Mouse (Mus musculus) thymus, postnatal 36 days (tissue): ENCODE data around the gene Pcnx2.

Experiments used
- DNase-seq, 2 experiments: peaks; one replicate each; pipeline ENCODE4 v3.0.0; 2022; ENCODE audit warnings: mixed read lengths in 2 of 2

Gene Pcnx2

DNA sequence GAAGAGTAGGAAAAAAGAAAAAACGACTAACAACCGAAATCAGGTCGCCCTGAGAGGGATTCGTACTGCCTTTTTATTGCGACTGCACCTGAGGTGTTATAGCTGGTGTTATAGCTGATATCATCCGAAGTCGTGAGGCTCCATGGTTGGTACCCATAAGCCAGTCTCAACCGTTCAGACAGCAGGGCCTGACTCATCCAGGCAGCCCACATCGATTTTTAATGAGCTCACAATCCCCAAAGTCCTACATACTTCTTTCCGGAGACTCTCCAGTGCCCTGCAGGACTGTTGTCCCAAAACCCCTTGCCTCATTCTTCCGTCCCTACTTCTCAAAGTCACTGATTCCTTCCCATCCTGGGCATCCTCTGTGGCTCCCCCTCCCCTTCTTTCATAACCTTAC is 729 bp downstream of the Pcnx2 start:
- DNase-seq: no peak

- no peak for DNase-seq
Measured at GRCm38 (mm10) chr8:125889920-125890319, 8.2 kb downstream of the Pcnx2 start.

GRCm38 (mm10) chr8:125887549-125887948 is 10.6 kb downstream of the Pcnx2 start:
- no peak for DNase-seq

DNA sequence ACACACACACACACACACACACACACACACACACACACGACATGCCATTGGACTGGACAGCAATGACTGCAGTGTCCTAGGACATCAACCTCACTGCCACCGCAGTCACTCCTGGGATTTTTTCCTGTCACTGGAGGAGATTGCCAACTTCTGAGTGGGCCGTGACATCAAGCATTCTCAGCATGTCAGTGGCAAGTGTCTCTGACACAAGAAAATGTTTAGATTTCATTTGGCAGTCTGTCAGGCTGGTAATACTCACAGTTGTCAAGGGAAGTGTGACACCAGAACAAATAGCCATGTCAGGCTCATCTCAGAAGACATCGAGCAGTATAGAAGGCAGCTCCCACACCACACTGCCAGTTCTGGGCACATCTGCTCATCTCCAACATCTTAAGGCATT is 17.7 kb downstream of the Pcnx2 start:
- no peak for DNase-seq

GRCm38 (mm10) chr8:125873250-125873534 is 24.9 kb downstream of the Pcnx2 start:
- no peak for DNase-seq

DNA sequence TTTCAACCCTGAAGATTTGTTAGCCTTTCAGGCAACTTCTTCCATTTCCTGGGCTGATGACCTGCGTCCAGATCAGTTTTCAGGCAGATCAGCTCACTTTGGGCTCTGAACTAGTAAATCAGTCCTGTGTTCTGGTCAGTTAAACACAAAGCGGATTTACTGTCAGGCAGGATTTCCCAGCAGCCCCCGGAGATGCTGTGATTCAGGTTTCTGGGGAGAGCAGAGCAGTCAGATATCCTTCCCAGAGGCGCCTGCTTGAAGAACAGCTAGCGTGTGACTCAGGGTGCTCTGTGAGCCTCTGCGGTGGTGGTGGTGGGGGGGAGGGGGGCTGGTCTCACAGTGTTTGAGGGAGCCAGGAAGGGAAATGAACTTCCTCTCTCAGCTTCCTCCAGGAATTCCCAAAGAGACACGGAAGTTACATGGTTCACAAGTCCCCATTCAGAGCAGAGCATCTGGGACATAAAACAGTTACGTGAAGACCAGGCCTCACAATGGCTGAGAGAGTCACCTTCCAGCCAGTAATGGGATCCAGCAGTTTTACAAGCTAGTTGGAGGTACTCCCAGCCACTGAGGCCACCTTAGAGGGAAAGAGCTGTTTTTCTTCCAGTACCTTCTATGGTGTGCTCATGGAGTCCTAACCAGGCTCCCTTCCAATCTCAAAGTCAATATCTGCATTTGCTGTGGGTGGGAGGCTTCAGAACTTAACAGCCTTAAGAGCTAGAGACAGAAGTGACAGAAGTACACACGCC is 25.4 kb downstream of the Pcnx2 start:
- no peak for DNase-seq

DNA sequence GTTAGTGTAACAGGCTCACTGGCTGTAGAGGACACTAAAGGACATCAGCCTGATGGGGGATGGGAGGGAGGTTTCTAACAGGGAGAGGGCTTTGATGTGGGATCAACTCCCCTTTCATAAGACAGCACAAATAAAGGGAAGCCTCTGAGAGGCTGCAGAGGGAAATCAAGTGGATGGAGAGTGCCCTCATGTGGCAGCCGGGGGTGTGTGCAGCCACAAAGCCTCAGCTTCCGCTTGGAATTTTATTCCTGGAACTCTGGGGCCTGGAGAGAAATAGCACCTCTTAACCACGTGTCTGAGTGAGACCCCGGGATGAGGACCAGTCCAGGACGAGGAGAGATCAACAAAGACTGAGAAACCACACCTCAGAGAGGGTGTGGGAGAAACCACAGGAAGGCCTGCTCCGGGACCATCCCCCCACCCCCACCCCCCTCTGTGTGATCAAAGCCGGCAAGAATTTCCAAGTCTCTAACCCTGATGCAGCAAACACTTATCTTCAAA is 27.2 kb downstream of the Pcnx2 start:
- DNase-seq: peak; percentile 27 to 30

GRCm38 (mm10) chr8:125870179-125870702 is 27.9 kb downstream of the Pcnx2 start:
- DNase-seq: no peak

- DNase-seq: no peak
Measured at GRCm38 (mm10) chr8:125869739-125870138, 28.4 kb downstream of the Pcnx2 start.

- DNase-seq: no peak
Measured at GRCm38 (mm10) chr8:125868552-125868951, 29.6 kb downstream of the Pcnx2 start.

DNA sequence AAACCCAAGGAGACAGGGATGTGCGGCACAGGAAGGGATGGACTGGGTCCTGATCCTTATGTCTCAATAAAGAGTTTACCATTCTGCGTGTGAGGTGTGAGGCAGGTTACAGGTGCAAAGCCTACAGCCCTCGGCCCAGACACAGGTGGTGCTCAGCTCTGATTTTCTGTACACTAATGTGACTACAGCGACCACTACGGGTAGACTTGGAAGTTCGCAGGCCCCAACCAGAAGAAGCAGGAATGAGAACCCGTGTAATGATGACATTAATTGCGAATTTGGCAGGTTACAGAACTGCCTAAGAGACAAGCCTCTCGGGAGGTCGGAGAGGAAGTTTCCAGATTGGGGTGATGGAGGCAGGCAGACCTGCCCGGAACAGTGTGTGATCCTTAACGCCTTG is 32.0 kb downstream of the Pcnx2 start:
- no peak for DNase-seq

GRCm38 (mm10) chr8:125857251-125857650 is 40.9 kb downstream of the Pcnx2 start:
- DNase-seq: no peak

GRCm38 (mm10) chr8:125856160-125856559 is 42.0 kb downstream of the Pcnx2 start:
- no peak for DNase-seq

DNA sequence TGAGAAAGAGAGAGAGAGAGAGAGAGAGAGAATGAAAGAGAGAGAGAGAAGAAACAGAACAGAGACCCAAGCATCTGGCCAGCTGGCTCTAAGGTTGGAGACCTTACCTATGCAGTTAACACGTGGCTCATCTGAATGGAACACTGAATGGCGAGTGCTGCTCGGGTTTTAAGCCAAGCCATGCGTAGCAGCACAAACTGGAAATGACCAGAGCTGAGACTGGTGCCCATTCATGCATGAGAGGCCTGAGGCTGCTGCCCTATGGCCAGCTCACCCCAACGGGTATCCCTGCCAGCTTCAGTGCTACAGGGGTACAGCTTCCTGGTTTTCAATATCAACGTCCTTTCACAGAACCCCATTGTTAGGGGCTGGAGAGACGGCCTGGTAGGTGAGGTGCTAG is 43.7 kb downstream of the Pcnx2 start:
- DNase-seq: no peak

- DNase-seq: no peak
Measured at GRCm38 (mm10) chr8:125853300-125853699, 44.8 kb downstream of the Pcnx2 start.

DNA sequence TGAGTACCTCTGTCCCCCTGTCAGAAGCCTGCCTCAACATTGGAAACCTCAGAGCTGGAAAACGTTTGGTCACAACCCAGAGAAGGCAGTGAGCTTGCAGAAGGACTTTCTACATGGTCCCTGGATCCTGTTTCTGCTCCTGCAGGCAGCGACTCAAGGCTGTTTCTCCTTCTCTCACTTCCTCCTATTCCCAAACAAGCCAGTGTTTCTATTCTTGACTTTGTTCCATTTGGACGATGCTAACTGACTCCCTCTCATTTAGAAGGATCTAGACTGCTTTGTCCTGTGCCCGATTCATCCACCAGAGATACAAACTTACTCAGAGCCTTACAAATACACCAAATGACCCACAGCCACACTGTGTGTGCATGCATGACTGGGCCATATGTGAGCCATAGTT is 48.9 kb downstream of the Pcnx2 start:
- no peak for DNase-seq

DNA sequence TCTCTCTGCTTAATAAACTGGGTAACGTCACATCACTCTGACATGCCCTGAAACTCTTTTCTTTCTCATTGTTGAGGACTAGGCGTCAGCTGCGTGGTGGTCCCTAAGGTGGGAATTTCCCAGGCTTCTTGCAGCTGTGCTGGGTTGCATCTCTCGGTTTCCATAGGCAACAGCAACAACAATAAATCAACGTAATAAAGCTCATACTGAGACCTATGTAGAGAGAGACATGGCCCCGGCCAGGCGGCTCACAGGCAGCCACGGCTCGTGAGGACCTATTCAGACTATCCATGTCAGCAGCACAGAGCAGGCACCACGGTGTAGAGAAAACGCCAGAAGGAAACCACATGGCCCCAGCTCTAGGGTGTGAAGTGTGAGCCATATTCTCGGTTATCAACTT is 50.3 kb downstream of the Pcnx2 start:
- no peak for DNase-seq

DNA sequence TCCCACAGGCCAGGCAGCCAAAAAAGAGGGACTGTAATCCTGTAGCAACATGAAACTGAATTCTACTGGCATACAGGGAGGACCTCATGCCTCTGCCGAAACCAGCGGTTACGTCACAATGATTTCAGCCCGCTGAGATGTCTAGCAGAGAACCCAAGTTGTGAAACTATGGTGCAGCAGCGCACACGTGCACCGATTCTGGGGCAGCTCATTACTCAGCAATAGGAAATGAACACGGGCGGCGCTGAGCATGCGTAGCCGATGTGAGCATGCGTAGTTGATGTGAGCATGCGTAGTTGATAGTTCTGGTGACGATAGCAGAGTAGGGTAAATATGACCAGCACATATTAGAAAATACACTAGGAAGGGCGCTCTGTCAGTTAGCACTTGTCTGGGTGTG is 52.8 kb downstream of the Pcnx2 start:
- no peak for DNase-seq

GRCm38 (mm10) chr8:125843122-125843836 is 54.8 kb downstream of the Pcnx2 start:
- DNase-seq: no peak

DNA sequence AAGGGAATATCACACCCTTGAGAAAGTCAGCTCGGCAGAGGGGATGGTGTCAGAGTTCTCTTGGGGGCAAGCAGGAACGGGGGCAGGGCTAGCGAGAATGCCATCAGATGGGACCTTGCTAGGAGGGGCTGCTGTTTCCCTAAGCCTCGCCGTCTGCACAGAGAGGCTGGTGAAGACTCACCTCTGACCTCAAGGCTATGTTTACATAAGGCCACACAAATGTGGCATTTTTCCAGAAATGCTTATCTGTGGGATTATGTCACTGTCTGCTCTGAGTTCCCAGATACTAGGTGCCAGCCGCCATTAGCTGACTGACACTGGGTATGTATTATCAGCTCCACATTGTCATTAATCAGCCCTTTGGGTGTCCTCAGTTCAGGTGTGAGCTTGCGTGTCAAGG is 56.0 kb downstream of the Pcnx2 start:
- no peak for DNase-seq

GRCm38 (mm10) chr8:125824688-125825087 is 73.4 kb downstream of the Pcnx2 start:
- no peak for DNase-seq

DNA sequence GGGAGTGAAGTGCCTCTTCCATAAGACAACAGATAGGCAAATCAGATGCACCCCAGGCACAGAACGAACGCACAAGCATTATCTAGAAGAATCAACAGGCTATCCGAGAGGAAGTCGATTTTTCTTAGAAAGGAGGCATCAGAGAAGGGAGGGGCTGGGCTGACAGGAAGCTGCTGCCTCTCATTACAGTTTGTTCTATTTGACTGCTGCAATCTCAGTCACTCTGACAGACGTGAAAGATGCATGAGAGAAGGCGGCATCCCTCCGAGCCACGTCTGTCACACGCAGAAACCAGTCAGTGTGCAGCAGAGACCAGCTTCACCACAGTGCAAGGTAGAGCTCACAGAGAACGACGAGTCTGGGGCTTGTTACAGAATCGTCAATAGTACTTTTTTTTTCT is 74.4 kb downstream of the Pcnx2 start:
- DNase-seq: peak; percentile 8 to 15

DNA sequence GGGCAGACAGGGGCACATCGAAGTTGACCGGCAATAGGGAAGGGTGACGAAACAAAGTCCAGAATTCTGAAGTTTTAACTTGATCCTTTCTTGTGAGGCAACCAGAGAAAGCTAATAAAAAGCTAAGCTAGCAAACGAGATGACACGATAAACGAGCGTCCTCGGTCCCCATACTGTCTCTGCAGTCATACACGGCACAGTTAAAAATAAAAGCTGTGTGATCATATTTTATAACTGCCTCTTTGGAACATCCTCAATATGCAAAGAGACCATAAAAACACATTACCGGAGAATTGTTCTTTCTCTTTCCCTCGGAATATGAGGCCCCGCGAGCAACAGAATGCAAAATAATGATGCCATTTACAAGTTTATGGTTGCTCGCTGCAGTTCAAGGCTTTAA is 76.1 kb downstream of the Pcnx2 start:
- no peak for DNase-seq

- no peak for DNase-seq
Measured at GRCm38 (mm10) chr8:125819797-125820196, 78.3 kb downstream of the Pcnx2 start.
